Mouse (Mus musculus): ENCODE measurements around the gene Itln1. TPM values are rescaled to one million over a fixed set of nuclear protein-coding genes. Genes with fewer than 3 reads are reported as not detected.

The Itln1 gene
- polyA plus RNA-seq, 1 experiment from 2014 or later: 1.0 TPM

DNA sequence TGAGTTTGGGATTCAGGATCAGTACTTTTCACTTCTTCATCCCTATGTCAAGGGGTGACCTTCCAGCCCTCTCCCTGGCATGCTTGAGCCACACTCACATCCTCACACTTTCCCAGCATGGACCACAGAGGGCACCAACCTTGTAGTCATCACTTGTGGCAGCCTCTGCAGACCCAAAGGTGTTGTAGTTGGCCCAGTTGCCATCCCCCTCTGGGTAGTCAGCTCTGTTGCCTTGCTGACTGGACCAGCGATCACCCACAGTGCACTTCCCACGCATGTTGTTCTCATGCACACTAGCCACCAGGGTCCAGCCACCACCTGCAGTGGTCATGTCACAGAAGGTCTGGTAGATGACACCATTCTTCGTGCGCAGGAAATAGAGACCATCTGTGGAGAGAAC is 3.7 kb downstream of the Itln1 start:
- in situ Hi-C loops (cut with MboI; ENCODE audit: low pct_unique_long_range_greater_than_20kb): no loop called here
- H3K27me3 ChIP-seq: no peaks in the 10 kb centered on the region
- POLR2A ChIA-PET: no interaction called here

DNA sequence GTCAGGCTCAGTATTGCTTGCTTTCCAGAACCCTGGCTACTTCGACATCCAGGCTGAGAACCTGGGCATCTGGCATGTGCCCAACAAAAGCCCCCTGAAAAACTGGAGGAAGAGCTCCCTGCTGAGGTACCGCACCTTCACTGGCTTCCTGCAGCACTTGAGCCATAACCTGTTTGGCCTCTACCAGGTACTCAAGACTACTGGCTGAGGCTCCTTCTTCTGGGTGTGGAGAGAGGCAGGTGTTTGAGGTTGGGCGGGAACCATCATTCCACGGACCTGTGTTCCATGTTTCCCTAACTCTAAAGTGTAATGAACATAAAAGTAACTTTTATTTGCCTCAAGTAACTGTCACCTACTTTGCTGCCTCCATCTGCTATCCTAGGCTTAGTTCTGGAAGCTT is 19.5 kb downstream of the Itln1 start:
- CTCF ChIA-PET: interaction anchor here (1.3 to 3.3 kb wide), 9 partner anchors 13 to 52 kb away, joined by 4 to 11 read pairs (median 6); partner anchors contain the start of gene Itln1
- POLR2A ChIA-PET: no interaction called here
- DNase-seq (ENCODE audit: low read depth, low spot score) (no peak), ATAC-seq (no peak)
- in situ Hi-C loops (cut with MboI; ENCODE audit: low pct_unique_long_range_greater_than_20kb): no loop called here
- no peak for TF ChIP-seq CTCF (IDR thresholded peaks at IDR 0.05)
- H3K27me3 ChIP-seq: no peaks in the 10 kb centered on the region

More for the DNA sequence above, 3.7 kb downstream of the Itln1 start:
- DNase-seq (ENCODE audit: low read depth, low spot score) (no peak), ATAC-seq (peak; percentile 9)
- TF ChIP-seq CTCF (IDR thresholded peaks at IDR 0.05): no peak
- CTCF ChIA-PET: interaction anchor here (2.4 kb wide), 1 partner anchor 37 kb away, joined by 8 read pairs; no protein-coding TSS in a partner anchor

DNA sequence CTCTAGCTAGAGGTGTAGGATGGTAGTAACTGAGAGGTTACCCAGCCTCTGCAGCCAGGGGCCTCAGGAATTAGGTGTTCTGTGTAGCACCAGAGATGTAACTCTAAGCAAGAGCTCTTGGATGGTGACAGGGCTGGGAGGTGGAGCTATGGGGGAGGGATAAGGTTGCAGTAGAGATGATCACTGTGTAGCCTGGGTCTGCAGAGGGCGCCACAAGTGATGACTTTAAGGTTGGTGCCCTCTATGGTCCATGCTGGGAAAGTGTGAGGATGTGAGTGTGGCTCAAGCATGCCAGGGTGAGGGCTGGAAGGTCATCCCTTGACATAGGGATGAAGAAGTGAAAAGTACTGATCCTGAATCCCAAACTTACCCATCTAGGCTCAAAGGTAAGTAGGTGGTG is 20.1 kb downstream of the Itln1 start:
- TF ChIP-seq CTCF (IDR thresholded peaks at IDR 0.05): no peak
- in situ Hi-C loops (cut with MboI; ENCODE audit: low pct_unique_long_range_greater_than_20kb): no loop called here

DNA sequence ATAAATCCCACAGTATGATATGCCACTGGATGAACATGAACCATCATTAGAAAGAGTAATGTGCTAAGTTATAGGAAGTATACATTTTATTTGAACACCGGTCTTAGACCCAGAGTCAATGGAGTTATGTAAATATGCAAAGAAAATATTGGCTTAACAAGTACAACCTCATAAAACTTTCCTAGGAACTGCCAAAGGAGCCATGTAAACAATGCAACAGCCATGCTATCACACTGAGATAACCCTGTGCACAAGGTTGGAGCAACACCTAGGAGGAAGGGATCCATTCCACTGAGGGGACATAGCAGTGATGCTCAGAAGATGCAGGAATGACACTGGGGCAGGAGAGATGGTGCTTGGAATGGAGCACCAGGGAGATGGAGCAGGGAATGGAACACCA is 21.3 kb downstream of the Itln1 start:
- DNase-seq (ENCODE audit: low read depth, low spot score): no peak
- ChIA-PET POLR2A (interaction anchor here (1.0 kb wide), 1 partner anchor 10 kb away, joined by 6 read pairs; the partner anchor contains the start of gene Alyref2), CTCF (interaction anchor here (1.4 to 1.6 kb wide), 3 partner anchors 16 to 52 kb away, joined by 3 to 7 read pairs (median 5); no protein-coding TSS in a partner anchor)
- TF ChIP-seq CTCF (IDR thresholded peaks at IDR 0.05): no peak
- in situ Hi-C loops (cut with MboI; ENCODE audit: low pct_unique_long_range_greater_than_20kb): no loop called here
- no peaks in the 10 kb centered on the region for H3K27me3 ChIP-seq
- no peak for ATAC-seq

More for the DNA sequence above, 20.1 kb downstream of the Itln1 start:
- peak; percentile 18 for ATAC-seq
- DNase-seq (ENCODE audit: low read depth, low spot score): no peak
- H3K27me3 ChIP-seq: no peaks in the 10 kb centered on the region
- ChIA-PET CTCF (interaction anchor here (1.1 to 3.3 kb wide), 9 partner anchors 13 to 53 kb away, joined by 3 to 10 read pairs (median 6); no protein-coding TSS in a partner anchor), POLR2A (no interaction called here)

DNA sequence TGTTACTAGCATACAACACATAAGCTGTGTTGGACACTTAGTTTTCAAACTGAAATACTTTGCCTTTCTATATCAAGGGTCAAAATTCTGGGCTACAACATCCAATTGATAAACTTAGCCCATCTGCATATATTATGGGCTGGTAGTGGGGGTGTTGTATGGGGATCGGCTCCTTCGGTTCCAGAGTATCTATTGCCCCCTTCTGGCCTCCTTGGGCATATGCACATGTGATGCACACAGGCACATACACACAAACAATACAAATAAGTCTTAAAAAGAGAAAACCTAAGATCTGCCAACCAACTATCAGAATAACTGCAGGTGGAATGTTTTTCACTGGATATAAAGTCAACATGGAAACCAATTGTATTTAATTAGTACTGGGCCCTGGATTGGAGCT is 21.9 kb downstream of the Itln1 start:
- no peaks in the 10 kb centered on the region for H3K27me3 ChIP-seq
- no peak for TF ChIP-seq CTCF (IDR thresholded peaks at IDR 0.05)
- in situ Hi-C loops (cut with MboI; ENCODE audit: low pct_unique_long_range_greater_than_20kb): no loop called here
- ChIA-PET POLR2A (interaction anchor here (1.0 kb wide), 1 partner anchor 9 kb away, joined by 6 read pairs; the partner anchor contains the start of gene Alyref2), CTCF (interaction anchor here (1.6 kb wide), 1 partner anchor 20 kb away, joined by 5 read pairs; no protein-coding TSS in a partner anchor)
- ATAC-seq (no peak), DNase-seq (ENCODE audit: low read depth, low spot score) (no peak)

DNA sequence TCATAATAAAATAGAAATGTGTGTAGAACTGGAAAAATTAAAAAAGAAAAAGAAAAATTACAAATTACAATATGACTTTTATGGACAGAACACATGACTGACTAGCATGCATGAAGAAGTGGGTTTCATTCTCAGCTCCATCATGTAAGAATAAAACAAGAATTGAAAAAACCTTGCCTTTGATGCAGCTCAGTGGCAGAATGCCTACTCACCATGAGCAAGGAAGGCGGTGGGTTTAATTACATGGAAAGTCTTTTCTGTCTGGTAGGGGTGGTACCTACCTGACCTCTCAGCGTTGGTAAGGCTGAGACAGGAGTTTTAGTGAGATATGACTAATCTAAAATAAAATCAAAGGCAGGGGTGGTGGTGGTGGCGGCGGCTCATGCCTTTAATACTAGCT is 30.5 kb downstream of the Itln1 start:
- H3K27me3 ChIP-seq: no peaks in the 10 kb centered on the region
- CTCF ChIA-PET: no interaction called here
- ATAC-seq (no peak), DNase-seq (ENCODE audit: low read depth, low spot score) (no peak)
- TF ChIP-seq CTCF (IDR thresholded peaks at IDR 0.05): no peak
- in situ Hi-C loops (cut with MboI; ENCODE audit: low pct_unique_long_range_greater_than_20kb): no loop called here
- POLR2A ChIA-PET: interaction anchor here (1.4 kb wide), 1 partner anchor 9 kb away, joined by 6 read pairs; no protein-coding TSS in a partner anchor

DNA sequence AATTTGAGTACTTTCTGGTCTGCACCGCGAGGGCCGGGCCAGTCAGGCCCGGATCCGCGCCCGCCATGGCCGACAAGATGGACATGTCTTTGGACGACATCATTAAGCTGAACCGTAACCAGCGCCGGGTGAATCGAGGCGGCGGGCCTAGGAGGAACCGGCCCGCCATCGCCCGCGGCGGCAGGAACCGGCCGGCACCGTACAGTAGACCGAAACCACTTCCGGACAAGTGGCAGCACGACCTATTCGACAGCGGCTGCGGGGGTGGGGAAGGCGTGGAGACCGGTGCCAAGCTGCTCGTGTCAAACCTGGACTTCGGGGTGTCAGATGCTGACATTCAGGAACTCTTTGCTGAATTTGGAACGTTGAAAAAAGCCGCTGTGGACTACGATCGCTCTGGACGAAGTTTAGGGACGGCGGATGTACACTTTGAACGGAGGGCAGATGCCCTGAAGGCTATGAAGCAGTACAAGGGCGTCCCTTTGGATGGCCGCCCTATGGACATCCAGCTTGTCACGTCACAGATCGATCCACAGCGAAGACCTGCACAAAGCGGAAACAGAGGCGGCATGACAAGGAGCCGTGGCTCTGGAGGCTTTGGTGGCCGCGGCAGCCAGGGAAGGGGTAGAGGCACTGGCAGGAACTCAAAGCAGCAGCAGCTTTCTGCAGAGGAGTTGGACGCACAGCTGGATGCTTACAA is 31.4 kb downstream of the Itln1 start:
- CTCF ChIA-PET: interaction anchor here (1.3 to 1.9 kb wide), 2 partner anchors 59 to 65 kb away, joined by 4 to 7 read pairs; no protein-coding TSS in a partner anchor
- POLR2A ChIA-PET: interaction anchor here (1.4 kb wide), 1 partner anchor 10 kb away, joined by 6 read pairs; no protein-coding TSS in a partner anchor
- no peak for TF ChIP-seq CTCF (IDR thresholded peaks at IDR 0.05)
- no peaks in the 10 kb centered on the region for H3K27me3 ChIP-seq
- DNase-seq (ENCODE audit: low read depth, low spot score) (no peak), ATAC-seq (peak; percentile 64)
- in situ Hi-C loops (cut with MboI; ENCODE audit: low pct_unique_long_range_greater_than_20kb): no loop called here

DNA sequence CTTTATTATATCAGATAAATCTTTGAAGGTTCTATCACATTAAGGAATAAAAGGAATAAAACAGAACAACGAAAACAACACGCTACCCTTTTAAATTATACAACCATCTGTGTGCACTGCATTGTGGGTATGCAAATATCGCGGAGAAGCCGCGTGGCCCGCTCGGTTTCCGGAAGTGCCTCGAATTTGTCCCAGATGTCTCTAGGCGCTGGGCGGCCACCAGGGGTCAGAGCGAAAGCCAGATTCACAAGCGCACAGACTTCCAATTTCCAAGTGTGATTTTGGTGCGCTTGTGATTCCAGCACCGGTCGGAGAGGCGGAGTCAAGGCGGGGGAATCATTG is 31.9 kb downstream of the Itln1 start, which contains the start of gene Alyref2:
Alyref2 (plus strand) TSS at position 229 of the 342 bp plus-strand sequence.
- POLR2A ChIA-PET: interaction anchor here (1.4 kb wide), 1 partner anchor 10 kb away, joined by 6 read pairs; no protein-coding TSS in a partner anchor
- ATAC-seq: peak; percentile 75
- no peak for TF ChIP-seq CTCF (IDR thresholded peaks at IDR 0.05)
- in situ Hi-C loops (cut with MboI; ENCODE audit: low pct_unique_long_range_greater_than_20kb): no loop called here
- CTCF ChIA-PET: interaction anchor here (1.0 to 1.9 kb wide), 3 partner anchors 26 to 65 kb away, joined by 4 to 7 read pairs (median 4); no protein-coding TSS in a partner anchor
- peak; percentile 89 for DNase-seq (ENCODE audit: low read depth, low spot score)
- H3K27me3 ChIP-seq: no peaks in the 10 kb centered on the region

DNA sequence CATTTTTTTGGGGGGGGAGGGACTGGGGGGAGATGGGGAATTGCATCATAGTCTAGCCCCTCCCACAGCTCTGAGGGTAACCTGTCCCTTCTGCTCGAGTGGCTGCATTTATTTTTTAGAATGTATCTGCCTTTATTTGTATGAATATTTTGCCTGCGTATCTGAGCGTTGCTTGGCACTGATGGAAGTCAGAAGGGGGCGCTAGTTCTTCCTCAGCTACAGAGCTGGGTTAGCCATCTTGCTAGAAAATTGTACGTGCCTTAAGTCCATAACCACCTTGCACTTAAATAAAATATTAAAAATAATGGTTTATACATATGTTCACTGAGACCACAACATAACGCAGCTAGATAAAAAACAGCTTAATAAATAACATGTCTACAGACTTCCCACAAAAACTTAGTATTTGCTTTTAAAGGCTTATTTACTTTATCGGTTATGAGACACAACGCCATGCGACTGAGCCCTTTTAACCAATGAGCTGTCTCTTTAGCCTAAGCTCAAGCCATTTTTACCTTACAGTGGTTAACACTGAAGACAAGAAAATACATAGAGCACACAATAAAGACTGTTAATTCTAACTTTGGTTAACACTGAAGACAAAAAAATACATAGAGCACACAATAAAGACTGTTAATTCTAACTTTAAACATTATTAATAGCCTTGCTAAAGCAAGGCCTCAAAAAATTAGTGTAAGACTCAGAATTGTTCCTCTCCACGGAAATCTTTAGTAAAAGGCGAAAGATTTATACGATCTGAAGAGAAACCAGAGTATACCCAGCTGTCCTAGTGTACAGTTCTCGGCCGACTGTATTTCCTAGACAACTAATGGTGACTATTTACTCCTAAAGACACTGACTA is 32.5 kb downstream of the Itln1 start:
- ChIA-PET POLR2A (interaction anchor here (0.6 kb wide), 1 partner anchor 139 kb away, joined by 3 read pairs; no protein-coding TSS in a partner anchor), CTCF (interaction anchor here (0.8 to 2.0 kb wide), 8 partner anchors 23 to 143 kb away, joined by 3 to 8 read pairs (median 4); no protein-coding TSS in a partner anchor)
- no peaks in the 10 kb centered on the region for H3K27me3 ChIP-seq
- no peak for DNase-seq (ENCODE audit: low read depth, low spot score)
- TF ChIP-seq CTCF (IDR thresholded peaks at IDR 0.05): no peak
- ATAC-seq: peak; percentile 52
- in situ Hi-C loops (cut with MboI; ENCODE audit: low pct_unique_long_range_greater_than_20kb): no loop called here

DNA sequence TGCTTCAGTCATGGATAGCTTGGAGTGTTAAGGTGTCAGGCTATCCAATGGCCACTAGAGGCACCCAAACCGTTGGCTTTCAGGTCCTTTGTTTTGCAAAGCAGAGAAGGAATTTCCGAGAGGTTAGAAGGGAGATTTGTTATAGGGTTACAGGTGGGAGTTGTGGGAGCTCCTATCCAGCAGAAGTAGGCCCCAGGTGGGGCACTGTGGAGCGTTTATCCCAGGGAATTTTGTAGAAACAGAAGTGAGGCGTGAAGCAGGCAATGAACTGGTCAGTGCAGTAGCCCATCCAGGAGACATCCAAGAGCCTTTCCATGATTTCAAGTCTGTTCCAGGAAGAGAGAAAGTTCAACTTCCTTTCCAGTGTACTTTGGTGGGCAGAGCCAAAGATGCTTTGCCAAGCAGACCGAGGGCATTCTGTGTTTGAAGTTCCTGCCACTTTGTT is 33.4 kb downstream of the Itln1 start:
- H3K27me3 ChIP-seq: no peaks in the 10 kb centered on the region
- CTCF ChIA-PET: interaction anchor here (0.8 to 2.0 kb wide), 8 partner anchors 11 to 173 kb away, joined by 3 to 8 read pairs (median 4); partner anchors contain the start of gene Dedd
- no peak for DNase-seq (ENCODE audit: low read depth, low spot score)
- POLR2A ChIA-PET: interaction anchor here (0.6 kb wide), 1 partner anchor 138 kb away, joined by 3 read pairs; no protein-coding TSS in a partner anchor
- ATAC-seq: peak; percentile 37
- no peak for TF ChIP-seq CTCF (IDR thresholded peaks at IDR 0.05)
- in situ Hi-C loops (cut with MboI; ENCODE audit: low pct_unique_long_range_greater_than_20kb): no loop called here
